Mouse (Mus musculus) testis, postnatal 10 days (tissue): ENCODE results near the gene Vmn1r87.
"Not testable (repeated sequence)": the region's sequence is repeated elsewhere in the genome, so short reads cannot be mapped to it uniquely, and the experiment has no call there.

Experiments
- DNase-seq: peaks from one replicate; pipeline ENCODE4 v3.0.0; 2021; ENCODE audit warnings: low spot score

Gene Vmn1r87

GRCm38 (mm10) chr7:13140057-13140456 is at the start of gene Vmn1r87:
Vmn1r87 (minus strand) TSS chr7:13140157.
- DNase-seq: no peak

GRCm38 (mm10) chr7:13159268-13159667 is 19.3 kb upstream of the Vmn1r87 start, which contains the start of gene Vmn1r88:
Vmn1r88 (plus strand) TSS chr7:13159568.
- DNase-seq: no peak

- DNase-seq: no peak
Observed at GRCm38 (mm10) chr7:13137340-13137739, 2.6 kb downstream of the Vmn1r87 start.

- no peak for DNase-seq
Observed at GRCm38 (mm10) chr7:13131856-13132255, 8.1 kb downstream of the Vmn1r87 start.

- DNase-seq: not testable (repeated sequence)
Observed at GRCm38 (mm10) chr7:13123554-13124153, 16.3 kb downstream of the Vmn1r87 start.

- DNase-seq: no peak
Observed at GRCm38 (mm10) chr7:13119817-13120216, 20.1 kb downstream of the Vmn1r87 start, which contains the start of gene Vmn1r86. Vmn1r86 (minus strand) TSS chr7:13119917.

- no peak for DNase-seq
Observed at GRCm38 (mm10) chr7:13095073-13095472, 44.9 kb downstream of the Vmn1r87 start, which contains the start of gene Vmn1r85. Vmn1r85 (minus strand) TSS chr7:13095173.
